Mouse (Mus musculus): ENCODE measurements around the gene Gorasp1.
A peak's percentile ranks its signal among the peaks of the same experiment; 100 is the strongest.

DNA sequence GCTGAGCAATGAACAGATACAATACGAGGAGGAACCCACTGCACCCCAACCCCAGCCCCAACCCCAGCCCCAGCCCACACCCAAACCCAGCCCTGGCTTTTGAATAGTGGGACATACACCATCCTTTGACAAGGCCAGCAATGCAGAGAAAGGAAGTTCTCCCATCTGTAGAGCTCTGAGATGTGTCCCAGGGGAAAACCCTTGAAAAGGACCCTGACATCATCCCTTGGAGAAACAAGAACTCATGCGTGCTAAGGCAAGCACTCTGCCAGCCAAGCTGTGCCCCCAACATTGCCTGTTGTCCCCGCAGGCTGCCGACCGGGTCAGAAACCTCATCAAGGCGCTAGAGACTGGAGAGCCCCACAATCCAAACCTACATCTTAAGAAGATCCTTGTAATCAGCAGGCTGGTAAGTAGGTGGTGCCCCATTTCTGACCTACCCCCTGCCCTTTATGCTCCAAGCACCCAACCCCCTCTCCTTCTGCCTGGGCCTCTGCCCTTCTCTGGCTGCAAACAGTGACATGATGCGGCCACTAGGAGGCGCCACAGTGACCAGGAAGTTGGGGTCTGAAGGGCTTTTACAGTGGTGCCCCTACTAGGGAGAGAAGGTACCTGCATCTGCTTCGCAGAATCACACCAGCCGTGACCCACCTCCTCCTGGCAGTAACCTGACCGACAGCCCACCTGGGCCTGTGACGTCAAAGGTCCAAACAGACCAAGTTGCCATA lies 8.0 kb upstream of the Gorasp1 start:
- TF ChIP-seq POLR2A (IDR thresholded peaks at IDR 0.05; ENCODE audit: borderline replicate concordance, low read depth, low read length) (no peak), CTCF (IDR thresholded peaks at IDR 0.05; ENCODE audit: low read depth, low read length) (peak; percentile 89)

Data from bone marrow macrophage, adult 2 months (primary cell).